Mouse (Mus musculus): ENCODE results near the gene AL607142.1. TPM values are rescaled to one million over a fixed set of nuclear protein-coding genes. Genes with fewer than 3 reads are reported as not detected.
A peak's percentile ranks its signal among the peaks of the same experiment; 100 is the strongest.

AL607142.1 gene
- total RNA-seq (2015) = not detected in 2 replicates
- not detected in 2 replicates for total RNA-seq (2017)

- ATAC-seq (replicated peaks; ENCODE audit: poor library complexity) = no peak
Measured at GRCm38 (mm10) chr4:120064696-120065095, at the start of gene AL607142.1. AL607142.1 (plus strand) TSS chr4:120064996.

GRCm38 (mm10) chr4:120018426-120018825, 46.4 kb upstream of the AL607142.1 start:
- ATAC-seq (replicated peaks; ENCODE audit: poor library complexity) = no peak

- no peak for ATAC-seq (replicated peaks; ENCODE audit: poor library complexity)
Measured at GRCm38 (mm10) chr4:120022392-120022791, 42.4 kb upstream of the AL607142.1 start.

- ATAC-seq (replicated peaks; ENCODE audit: poor library complexity) = no peak
Measured at GRCm38 (mm10) chr4:120023221-120023840, 41.5 kb upstream of the AL607142.1 start.

GRCm38 (mm10) chr4:120024071-120024470, 40.7 kb upstream of the AL607142.1 start:
- no peak for ATAC-seq (replicated peaks; ENCODE audit: poor library complexity)

- no peak for ATAC-seq (replicated peaks; ENCODE audit: poor library complexity)
Measured at GRCm38 (mm10) chr4:120027671-120028070, 37.1 kb upstream of the AL607142.1 start.

- ATAC-seq (replicated peaks; ENCODE audit: poor library complexity) = no peak
Measured at GRCm38 (mm10) chr4:120029937-120030336, 34.9 kb upstream of the AL607142.1 start.

GRCm38 (mm10) chr4:120032320-120032983, 32.3 kb upstream of the AL607142.1 start:
- peak; percentile 71 for ATAC-seq (replicated peaks; ENCODE audit: poor library complexity)

- peak; percentile 24 for ATAC-seq (replicated peaks; ENCODE audit: poor library complexity)
Measured at GRCm38 (mm10) chr4:120032984-120033355, 31.8 kb upstream of the AL607142.1 start.

- no peak for ATAC-seq (replicated peaks; ENCODE audit: poor library complexity)
Measured at GRCm38 (mm10) chr4:120036294-120036693, 28.5 kb upstream of the AL607142.1 start.

GRCm38 (mm10) chr4:120037007-120037406, 27.8 kb upstream of the AL607142.1 start:
- no peak for ATAC-seq (replicated peaks; ENCODE audit: poor library complexity)

GRCm38 (mm10) chr4:120041520-120041919, 23.3 kb upstream of the AL607142.1 start:
- peak; percentile 67 for ATAC-seq (replicated peaks; ENCODE audit: poor library complexity)

GRCm38 (mm10) chr4:120042480-120042879, 22.3 kb upstream of the AL607142.1 start:
- no peak for ATAC-seq (replicated peaks; ENCODE audit: poor library complexity)

GRCm38 (mm10) chr4:120044612-120045011, 20.2 kb upstream of the AL607142.1 start:
- no peak for ATAC-seq (replicated peaks; ENCODE audit: poor library complexity)

- ATAC-seq (replicated peaks; ENCODE audit: poor library complexity) = no peak
Measured at GRCm38 (mm10) chr4:120045131-120045537, 19.7 kb upstream of the AL607142.1 start.

- ATAC-seq (replicated peaks; ENCODE audit: poor library complexity) = no peak
Measured at GRCm38 (mm10) chr4:120045871-120046270, 18.9 kb upstream of the AL607142.1 start.

- no peak for ATAC-seq (replicated peaks; ENCODE audit: poor library complexity)
Measured at GRCm38 (mm10) chr4:120047060-120047459, 17.7 kb upstream of the AL607142.1 start.

GRCm38 (mm10) chr4:120048274-120048673, 16.5 kb upstream of the AL607142.1 start:
- no peak for ATAC-seq (replicated peaks; ENCODE audit: poor library complexity)

- no peak for ATAC-seq (replicated peaks; ENCODE audit: poor library complexity)
Measured at GRCm38 (mm10) chr4:120049857-120050256, 14.9 kb upstream of the AL607142.1 start.

GRCm38 (mm10) chr4:120052481-120052880, 12.3 kb upstream of the AL607142.1 start:
- ATAC-seq (replicated peaks; ENCODE audit: poor library complexity) = no peak

GRCm38 (mm10) chr4:120053026-120054005, 11.5 kb upstream of the AL607142.1 start:
- peak; percentile 48 for ATAC-seq (replicated peaks; ENCODE audit: poor library complexity)

Measured in megakaryocyte progenitor cell, adult 5-6 weeks (primary cell).